Mouse (Mus musculus) ES-Bruce4 (cell line): ENCODE results near the gene Rgs12. TPM values are rescaled to one million over a fixed set of nuclear protein-coding genes. Genes with fewer than 3 reads are reported as not detected.

ENCODE experiments used
- H3K27ac ChIP-seq: 2 replicates; pipeline ENCODE4 v1.5.1; 2012; ENCODE audit warnings: low read length, inconsistent platforms; ENCODE audit not compliant: insufficient read depth
- H3K27me3 ChIP-seq: 2 replicates; pipeline ENCODE4 v1.6.1; 2012; ENCODE audit warnings: mild to moderate bottlenecking, low read length, inconsistent platforms; ENCODE audit not compliant: control insufficient read depth, poor library complexity, insufficient read depth, severe bottlenecking
- H3K36me3 ChIP-seq: 2 replicates; pipeline ENCODE4 v1.6.1; 2012; ENCODE audit warnings: inconsistent platforms, mild to moderate bottlenecking, low read length, moderate library complexity; ENCODE audit not compliant: control insufficient read depth, poor library complexity, insufficient read depth, severe bottlenecking
- H3K4me1 ChIP-seq: one replicate; pipeline ENCODE4 v1.8.1; 2011; ENCODE audit warnings: low read length; ENCODE audit not compliant: control insufficient read depth, insufficient read depth
- H3K4me3 ChIP-seq: 2 replicates; pipeline ENCODE4 v1.5.1; 2011; ENCODE audit warnings: low read depth, mild to moderate bottlenecking, low read length
- H3K9ac ChIP-seq: 2 replicates; pipeline ENCODE4 v1.6.1; 2012; ENCODE audit warnings: low read depth, mild to moderate bottlenecking, inconsistent platforms; ENCODE audit not compliant: poor library complexity, severe bottlenecking
- H3K9me3 ChIP-seq: replicated peaks from 2 replicates; pipeline ENCODE4 v1.6.1; 2012; ENCODE audit warnings: mild to moderate bottlenecking, low read length, inconsistent platforms; ENCODE audit not compliant: control insufficient read depth, poor library complexity, insufficient read depth, severe bottlenecking
- CTCF ChIP-seq: IDR thresholded peaks from one replicate; pipeline ENCODE4 v1.8.1; 2011; ENCODE audit warnings: low read depth, low read length
- EP300 ChIP-seq: IDR thresholded peaks from 2 replicates; pipeline ENCODE4 v1.6.1; 2011; ENCODE audit warnings: low read depth, low read length; ENCODE audit not compliant: insufficient read depth
- POLR2A ChIP-seq: IDR thresholded peaks from one replicate; pipeline ENCODE4 v1.8.1; 2011; ENCODE audit warnings: low read length; ENCODE audit not compliant: insufficient read depth
- polyA plus RNA-seq: library from polyadenylated mRNA; stranded (reverse); fragments of >200 nt; gene quantifications from 2 replicates; pipeline ENCODE4 v1.2.4, GENCODE M21; 2011; ENCODE audit warnings: low read depth; ENCODE audit not compliant: missing spikeins, insufficient read depth, insufficient read length

The Rgs12 gene
- polyA plus RNA-seq, 1 experiment: 23.4 TPM

DNA sequence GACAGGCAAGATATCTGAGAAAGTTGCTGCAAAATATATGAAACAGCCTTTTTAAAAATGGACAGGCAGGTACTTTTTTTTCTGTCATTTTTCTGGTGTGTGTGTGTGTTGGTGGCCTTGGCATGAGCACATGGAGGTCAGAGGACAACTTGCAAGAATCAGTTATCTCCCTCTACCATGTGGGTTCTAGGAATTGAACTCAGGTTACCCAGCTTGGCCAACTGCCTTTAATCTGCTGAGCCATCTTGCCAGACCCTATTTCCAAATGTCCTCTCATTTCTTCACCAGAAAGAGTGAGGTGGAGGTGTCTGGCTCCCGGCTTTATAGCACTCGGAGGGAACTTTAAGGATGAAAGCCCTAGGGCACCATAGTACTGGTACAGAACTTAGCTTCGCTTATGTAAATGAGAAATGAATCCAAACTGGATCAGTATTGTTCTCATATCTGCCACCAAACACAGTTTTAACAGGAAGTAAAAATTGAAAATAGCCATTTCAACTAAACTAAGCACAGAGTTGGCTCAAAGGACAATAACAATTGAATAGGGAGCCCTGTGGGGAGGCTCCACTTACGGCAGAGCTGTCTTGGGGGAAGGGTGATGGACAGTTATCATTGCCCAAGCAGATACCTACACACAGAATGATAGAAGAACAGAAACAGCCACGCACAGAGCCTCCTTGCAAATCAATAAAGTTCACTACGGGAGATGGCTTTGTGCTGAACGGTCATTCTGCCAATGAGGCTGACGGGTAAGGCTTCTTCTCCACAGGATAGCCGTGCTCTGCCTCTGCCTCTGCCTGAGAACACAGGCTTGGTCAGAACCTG is 18.9 kb upstream of the Rgs12 start:
- Histone ChIP-seq H3K4me3 (no peak overlapping the region), H3K36me3 (no peaks in the 10 kb centered on the region), H3K27ac (no peak overlapping the region), H3K9me3 (no peaks in the 10 kb centered on the region), H3K27me3 (no peaks in the 10 kb centered on the region), H3K9ac (no peak overlapping the region), H3K4me1 (no peaks in the 10 kb centered on the region)
- no peak for TF ChIP-seq POLR2A
- TF ChIP-seq CTCF: no peak
- no peak for TF ChIP-seq EP300

DNA sequence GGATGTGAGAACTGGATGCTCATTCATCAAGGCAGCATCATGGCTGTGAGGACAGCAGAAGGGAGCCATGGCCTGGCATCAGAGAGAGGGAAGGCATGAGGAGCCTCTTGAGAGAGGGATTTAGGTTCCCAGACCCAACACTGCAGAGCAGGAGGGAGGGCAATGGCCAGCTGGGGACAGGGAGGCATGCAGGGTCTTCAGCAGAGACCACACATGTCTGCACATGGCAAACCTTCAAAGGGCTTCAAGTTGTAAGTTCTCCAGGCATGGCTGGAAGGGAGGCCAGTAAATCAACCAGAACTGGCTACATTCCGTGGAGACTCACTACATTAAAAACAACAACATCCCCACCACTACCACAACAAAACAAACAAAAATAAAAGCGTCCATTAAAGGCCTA is 18.2 kb upstream of the Rgs12 start:
- Histone ChIP-seq H3K27ac (no peak overlapping the region), H3K36me3 (no peaks in the 10 kb centered on the region), H3K4me1 (no peaks in the 10 kb centered on the region), H3K27me3 (no peaks in the 10 kb centered on the region), H3K9ac (no peak overlapping the region), H3K9me3 (no peaks in the 10 kb centered on the region), H3K4me3 (no peak overlapping the region)
- TF ChIP-seq POLR2A: no peak
- TF ChIP-seq CTCF: no peak
- TF ChIP-seq EP300: no peak

- Histone ChIP-seq H3K27me3 (no peaks in the 10 kb centered on the region), H3K9ac (no peak overlapping the region), H3K4me1 (no peaks in the 10 kb centered on the region), H3K4me3 (no peak overlapping the region), H3K36me3 (no peaks in the 10 kb centered on the region), H3K27ac (no peak overlapping the region), H3K9me3 (no peaks in the 10 kb centered on the region)
- no peak for TF ChIP-seq EP300
- no peak for TF ChIP-seq CTCF
- no peak for TF ChIP-seq POLR2A
These were observed 17.5 kb upstream of the Rgs12 start for GRCm38 (mm10) chr5:34931516-34932457.

DNA sequence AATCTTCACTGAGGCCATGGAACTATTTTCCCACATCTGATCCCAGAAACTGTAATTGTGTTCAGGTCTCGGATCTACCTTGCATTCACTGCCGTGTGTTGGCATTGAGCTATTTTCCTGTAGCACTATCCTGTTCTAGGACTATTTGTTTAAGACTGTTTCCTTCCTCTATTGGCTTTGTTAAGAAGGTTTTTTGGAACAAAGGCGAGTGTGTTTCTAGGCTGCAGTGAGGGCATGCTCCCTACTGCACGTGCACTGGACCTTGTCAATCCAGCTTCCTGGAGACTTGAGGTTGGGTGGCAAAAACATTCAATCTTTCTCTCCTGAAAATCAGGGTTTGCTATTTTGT is 16.8 kb upstream of the Rgs12 start:
- Histone ChIP-seq H3K9ac (no peak overlapping the region), H3K27me3 (no peaks in the 10 kb centered on the region), H3K27ac (no peak overlapping the region), H3K4me3 (no peak overlapping the region), H3K36me3 (no peaks in the 10 kb centered on the region), H3K9me3 (no peaks in the 10 kb centered on the region), H3K4me1 (no peaks in the 10 kb centered on the region)
- TF ChIP-seq POLR2A (no peak), EP300 (no peak), CTCF (no peak)

DNA sequence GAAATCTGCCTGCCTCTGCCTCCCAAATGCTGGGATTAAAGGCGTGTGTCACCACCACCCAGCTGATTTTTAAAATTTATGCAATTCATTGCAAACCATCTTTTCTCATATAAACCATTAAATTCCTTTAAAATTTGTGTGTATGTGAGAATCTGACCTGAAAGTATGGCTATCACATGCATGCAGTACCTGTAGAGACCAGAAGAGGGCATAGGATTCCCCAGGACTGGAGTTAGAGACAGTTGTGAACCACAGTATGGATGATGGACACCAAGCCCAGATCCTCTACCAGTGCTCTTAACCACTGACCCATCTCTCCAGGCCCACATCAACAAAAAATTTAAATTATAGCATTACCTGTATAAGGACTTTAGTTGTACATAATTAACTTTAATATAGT is 15.8 kb upstream of the Rgs12 start:
- Histone ChIP-seq H3K4me3 (no peak overlapping the region), H3K36me3 (no peaks in the 10 kb centered on the region), H3K27ac (no peak overlapping the region), H3K4me1 (no peaks in the 10 kb centered on the region), H3K9ac (no peak overlapping the region), H3K9me3 (no peaks in the 10 kb centered on the region), H3K27me3 (no peaks in the 10 kb centered on the region)
- no peak for TF ChIP-seq CTCF
- no peak for TF ChIP-seq POLR2A
- TF ChIP-seq EP300: no peak
